Mouse (Mus musculus) spleen, postnatal 14 days (tissue): ENCODE measurements around the gene Arl14.
A peak's percentile ranks its signal among the peaks of the same experiment; 100 is the strongest.
"Not testable (repeated sequence)": the region's sequence is repeated elsewhere in the genome, so short reads cannot be mapped to it uniquely, and the experiment has no call there.

Source experiments
- DNase-seq, 2 experiments: peaks; one replicate each; pipeline ENCODE4 v3.0.0; 2021 to 2022; ENCODE audit warnings: low spot score in 2 of 2

The Arl14 gene

DNA sequence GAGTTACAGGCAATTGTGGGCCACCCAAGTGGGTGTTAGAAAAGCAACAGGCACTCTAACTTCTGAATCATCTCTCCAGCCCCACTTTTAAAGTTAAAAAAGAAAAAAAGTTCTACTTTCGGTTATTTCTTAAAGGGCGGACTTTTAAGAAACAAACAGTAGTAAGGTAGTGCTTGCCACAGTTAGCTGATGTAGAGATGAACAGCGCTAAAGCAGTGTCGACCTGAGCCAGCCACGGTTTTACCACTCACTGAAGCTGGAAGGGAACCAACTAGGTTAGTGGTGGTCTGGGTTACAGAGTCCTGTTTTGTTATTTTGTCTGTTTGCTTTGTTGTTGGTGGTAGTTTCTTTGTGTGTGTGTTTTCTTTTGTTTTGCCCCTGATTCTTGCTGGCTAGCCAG, 8.8 kb upstream of the Arl14 start:
- no peak for DNase-seq

DNA sequence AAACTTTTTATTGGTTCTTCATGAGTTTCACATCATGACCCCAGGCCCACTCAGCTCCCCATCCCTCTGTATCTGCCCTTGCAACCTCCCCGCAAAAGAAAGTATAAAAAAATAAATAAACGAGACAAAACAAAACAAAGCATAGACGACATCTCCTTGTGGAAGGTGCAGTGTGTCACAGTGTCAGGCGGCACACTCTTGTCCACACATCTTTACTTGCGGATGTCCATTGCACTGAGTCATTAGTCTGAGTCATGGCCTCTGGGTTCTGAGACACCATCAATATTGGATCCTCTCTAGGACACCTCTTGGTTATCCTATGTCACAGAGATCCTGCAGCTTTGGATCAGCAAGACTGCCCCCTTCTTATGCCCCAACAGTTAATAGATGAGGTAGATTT, 7.7 kb upstream of the Arl14 start:
- DNase-seq, result no peak

DNA sequence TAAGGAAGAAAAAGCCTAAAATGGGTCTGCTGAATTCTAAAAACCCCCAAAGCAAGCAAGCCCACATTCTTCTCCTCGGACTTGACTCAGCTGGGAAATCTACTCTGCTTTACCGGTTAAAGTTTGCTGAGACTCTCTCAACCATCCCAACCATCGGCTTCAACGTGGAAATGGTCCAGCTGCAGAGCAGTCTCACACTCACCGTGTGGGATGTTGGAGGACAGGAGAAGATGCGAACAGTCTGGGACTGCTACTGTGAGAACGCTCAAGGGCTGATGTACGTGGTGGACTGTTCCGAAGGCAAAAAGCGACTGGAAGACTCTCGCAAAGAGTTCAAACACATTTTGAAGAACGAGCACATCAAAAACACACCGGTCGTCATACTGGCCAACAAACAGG, 282 bp downstream of the Arl14 start:
- no peak for DNase-seq

DNA sequence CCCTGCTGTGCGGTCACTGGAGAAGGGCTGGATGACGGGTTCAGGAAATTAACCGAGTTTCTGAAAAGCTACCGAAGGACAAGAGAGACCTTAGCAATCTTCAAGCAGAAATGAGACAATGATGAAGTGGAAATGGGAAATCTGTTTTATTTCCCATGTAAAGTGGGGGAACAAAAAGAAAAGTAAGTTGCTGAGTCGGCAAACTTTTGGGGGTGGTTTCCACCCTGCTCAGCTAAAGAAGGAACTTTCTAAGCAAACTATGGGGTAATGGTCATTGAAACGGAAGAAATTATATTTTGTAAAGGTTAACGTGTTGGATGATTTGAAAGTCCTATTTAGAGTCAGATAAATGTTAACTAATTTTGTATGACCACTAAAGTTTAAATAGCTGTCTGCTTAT, 768 bp downstream of the Arl14 start:
- no peak for DNase-seq

DNA sequence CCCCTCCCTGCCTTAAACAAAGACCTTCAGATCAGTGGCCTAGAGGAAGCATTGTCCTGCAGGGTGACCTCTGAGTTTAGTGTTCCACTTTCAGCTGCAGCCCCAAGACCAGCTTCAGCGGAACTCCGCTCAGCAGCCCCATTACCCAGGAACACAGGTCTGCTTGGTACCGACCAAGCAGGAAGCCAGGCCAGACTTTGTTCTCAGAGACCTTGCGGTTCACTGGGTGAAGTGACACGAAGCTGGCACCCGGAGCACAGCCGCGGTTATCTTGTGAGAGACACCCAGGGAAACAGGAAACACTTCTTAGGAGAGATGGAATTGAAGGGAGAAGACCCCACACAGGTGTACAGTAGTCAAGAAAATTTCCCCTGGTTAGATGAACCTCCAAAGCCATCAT, 1.4 kb downstream of the Arl14 start:
- no peak for DNase-seq

DNA sequence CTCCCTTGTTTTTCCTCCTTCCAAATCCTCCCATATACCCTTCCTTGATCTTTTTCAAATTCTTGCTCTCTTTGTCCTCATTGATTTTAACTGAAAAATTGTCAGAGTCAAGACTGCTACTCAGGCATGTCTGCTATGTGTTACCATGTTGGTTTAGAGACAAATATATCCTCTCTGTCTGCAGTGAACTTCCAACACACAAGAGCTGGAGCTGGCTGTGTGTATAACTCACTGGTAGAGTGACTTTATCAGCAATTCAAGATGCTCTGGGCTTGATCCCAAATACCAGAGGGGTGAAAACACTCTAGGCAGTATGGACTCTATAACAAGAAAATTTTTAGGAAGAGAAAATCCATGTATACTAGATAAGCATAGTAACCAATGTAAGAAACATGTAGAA, 2.8 kb downstream of the Arl14 start:
- DNase-seq, result no peak

DNA sequence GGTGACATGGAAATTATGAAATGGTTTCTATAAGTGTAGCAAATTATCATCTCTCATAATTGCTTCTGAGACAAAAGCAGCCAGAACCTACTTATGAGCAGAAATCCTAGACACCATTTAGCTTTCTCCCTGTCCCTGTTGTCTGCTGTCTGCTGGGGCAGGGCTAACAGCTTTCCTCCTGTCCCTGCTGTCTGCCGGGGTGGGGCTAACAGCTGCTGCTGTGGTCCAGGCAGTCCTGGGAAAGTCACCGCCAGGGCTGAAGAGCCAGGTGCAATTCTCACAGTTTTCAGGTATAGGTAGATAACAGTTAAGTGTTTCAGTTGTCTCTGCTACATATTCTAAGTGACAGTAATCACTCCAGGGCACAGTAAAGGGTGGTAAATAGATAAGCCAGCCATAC, 4.3 kb downstream of the Arl14 start:
- DNase-seq, result no peak

DNA sequence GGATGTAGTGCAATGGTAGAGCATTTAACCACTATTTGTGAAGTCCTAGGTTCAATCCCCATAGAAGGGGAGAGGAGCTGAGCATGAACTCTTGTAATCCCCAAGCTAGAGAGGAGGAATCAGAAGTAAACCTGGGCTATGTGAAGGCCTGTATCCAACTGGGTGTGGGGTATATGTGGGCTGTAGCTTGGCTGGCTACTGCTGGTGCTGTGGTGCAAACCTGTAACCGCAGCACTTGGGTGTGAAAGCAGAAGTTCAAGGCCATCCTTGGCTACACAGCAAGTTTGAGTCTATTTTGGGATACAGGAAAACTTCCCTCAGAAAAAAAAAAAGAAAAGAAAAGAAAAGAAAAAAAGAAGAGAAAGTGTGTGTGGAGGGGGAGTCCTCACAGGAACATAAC, 5.8 kb downstream of the Arl14 start:
- DNase-seq, result no peak

DNA sequence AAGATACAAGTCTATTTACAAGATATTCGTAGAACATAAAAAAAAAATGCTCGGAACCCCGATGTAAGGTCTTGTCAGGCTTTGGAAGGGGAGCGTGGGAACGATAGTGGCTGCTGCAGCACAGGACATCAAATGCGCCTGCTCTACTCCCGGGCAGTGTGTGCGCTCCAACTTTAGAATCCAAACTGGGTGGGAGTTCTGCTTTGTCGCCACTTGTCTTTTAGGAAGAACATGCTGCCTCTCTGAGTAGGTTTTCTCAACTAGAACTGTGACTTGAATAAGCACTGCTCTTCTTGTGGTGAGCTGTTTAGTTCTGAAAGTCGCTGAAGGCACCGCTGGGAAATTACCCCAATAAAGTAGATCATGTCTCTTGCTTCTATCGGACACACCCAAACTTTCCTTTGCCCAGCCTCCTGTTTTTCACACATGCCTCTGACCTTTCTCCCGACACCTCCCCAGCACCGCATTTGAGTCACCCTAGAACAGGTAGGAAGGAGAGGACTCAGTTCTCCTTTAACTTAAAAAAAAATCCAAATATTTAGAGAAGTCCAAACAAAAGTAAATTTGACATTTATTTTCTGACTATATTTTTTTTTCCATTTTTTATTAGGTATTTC, 9.4 kb downstream of the Arl14 start:
- DNase-seq, result no peak

DNA sequence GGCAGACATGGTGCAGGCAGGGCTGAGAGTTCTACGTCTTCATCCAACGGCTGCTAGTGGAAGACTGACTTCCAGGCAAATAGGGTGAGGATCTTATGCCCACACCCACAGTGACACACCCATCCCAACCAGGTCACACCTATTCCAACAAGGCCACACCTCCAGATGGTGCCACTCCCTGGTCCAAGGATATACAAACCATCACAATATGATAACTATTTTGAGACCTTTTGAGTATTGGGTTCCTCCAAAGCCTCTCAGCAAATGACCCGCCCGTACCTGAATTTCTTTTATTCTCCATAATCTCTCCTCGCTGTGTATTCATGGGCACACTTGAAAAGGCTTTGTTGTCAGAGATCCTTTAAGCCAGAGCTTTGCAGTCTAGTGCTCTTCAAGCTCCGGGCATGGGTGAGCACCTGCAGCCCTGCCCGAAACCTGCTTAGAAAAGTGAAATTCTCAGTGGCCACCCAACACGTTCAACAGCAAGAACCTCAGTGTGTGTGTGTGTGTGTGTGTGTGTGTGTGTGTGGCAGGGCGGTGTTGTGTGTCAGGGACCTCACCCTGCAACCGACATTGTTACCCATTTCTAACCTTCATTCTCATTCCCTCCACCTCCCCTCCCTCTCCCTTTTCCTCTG, 11.5 kb downstream of the Arl14 start:
- DNase-seq, result not testable (repeated sequence)

DNA sequence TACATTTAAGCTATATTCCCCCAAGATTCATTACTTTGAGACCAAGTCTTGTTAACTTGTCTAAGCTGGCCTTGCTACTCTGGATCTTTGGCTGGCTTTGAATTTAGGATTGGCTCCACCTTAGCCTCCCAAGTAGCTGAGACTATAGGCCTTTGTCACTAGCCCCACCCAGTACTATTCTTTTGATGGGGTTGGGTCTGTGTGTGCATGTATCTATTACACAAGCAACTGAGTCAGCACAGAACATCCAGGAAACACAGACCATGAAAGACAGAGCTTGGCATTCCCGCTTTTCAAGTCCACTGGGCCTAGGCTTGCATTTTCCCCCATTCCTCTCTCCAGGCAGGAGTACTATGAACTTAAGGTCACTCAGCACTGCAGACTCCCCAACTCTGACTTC, 12.3 kb downstream of the Arl14 start:
- no peak for DNase-seq

DNA sequence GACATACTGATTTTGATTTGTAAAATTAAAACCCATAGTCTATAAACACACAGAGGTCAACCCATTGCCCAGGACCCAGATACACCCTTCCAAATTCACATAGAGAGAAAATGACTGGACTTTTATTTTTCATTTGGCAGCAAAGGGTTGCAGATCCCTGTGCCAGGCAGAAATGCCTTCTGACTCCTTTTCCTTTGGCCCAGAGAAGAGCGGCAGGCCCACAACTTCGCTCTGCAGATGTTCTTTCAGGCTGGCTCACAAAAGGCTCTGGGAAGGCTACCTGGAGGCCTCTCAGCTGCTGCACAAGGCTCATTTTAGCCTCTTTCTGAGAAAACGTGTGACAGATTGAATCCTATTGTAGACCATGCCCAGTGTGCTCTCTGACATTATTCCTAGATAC, 13.6 kb downstream of the Arl14 start:
- DNase-seq, result no peak

DNA sequence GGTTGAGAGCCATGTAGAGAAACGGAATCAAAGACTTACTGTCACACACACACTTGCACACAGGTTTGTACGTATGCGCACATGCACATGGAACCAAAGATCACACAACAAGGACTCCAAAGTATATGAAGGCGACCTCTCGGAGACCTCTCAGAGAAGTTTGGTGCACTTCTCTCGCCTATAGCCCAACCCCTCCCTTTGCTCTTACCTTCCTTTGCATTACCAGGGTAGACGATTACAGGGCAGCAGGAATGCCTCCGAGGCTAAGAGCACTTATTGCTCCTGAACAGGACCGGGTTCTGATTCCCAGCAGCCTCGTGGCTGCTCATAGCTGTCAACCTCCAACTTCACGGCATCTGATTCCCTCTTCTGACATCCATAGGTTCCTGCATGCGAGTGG, 14.3 kb downstream of the Arl14 start:
- DNase-seq, result no peak

DNA sequence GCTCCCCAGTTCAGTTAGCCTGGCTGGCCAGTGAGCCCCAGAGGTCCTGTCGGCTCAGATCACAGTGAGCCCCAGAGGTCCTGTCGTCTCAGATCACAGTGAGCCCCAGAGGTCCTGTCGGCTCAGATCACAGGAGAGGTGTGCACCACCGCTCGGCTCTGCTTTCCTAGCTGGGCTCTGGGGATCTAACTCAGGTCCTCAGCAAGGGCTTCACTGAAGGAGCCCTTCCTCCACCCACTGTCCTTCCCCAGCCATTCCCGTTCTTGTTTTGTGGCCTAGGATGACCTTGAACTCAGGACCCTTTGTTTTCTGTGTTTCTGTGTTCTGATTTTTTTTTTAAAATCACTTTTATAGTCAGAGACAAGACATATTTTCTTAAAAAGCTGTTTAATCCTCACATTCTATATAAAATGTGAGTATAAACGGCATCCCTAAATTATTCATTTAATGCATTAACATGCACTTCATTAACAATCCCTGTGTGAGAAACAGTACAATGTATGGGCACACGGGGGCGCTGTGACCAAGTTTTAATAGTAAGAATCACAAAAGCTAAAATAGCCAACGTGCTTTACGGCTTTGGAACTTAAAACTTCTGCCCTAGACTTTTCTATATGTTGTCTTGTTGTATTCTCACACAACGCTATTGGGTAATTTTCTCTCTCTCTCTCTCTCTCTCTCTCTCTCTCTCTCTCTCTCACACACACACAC, 16.1 kb downstream of the Arl14 start:
- peak in 1 of 2 experiments; percentile 54 for DNase-seq

DNA sequence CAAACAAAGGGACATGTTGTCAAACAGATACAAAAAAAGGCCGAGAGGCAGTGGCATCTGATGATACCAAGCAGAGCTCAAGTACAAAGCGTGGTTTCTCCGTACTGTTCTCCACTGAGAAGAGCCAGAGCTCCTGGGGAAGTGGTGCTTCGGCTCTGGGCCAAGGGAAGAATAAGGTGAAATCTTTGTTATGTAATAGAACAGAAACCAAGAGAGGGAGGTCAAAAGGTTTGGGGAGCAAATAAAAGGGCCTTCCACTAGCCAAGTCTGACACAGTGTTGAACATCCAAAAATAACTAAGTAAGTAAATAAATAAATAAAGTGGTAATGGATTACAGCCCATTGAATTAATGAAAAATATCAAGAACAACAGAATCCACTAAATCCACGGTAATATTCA, 17.0 kb downstream of the Arl14 start:
- no peak for DNase-seq

DNA sequence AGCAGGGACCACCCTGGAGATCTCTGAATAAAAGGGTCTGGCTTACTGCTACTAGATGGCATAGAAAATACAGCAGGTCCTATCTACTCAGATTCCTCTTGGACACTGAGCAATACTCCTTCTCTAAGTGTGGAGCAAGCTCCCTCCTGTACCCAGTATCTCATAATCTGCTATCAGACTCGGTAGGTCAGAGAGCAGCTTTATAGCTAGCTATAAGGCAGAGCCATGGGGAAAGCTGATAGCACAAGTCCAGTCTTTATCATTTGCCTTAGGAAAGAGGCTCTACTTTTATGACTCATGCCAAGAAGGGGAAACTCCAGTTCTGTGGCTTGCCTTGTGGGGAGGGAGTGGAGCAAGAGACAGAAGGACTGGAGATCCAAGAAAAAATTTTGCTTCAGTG, 18.8 kb downstream of the Arl14 start:
- no peak for DNase-seq

DNA sequence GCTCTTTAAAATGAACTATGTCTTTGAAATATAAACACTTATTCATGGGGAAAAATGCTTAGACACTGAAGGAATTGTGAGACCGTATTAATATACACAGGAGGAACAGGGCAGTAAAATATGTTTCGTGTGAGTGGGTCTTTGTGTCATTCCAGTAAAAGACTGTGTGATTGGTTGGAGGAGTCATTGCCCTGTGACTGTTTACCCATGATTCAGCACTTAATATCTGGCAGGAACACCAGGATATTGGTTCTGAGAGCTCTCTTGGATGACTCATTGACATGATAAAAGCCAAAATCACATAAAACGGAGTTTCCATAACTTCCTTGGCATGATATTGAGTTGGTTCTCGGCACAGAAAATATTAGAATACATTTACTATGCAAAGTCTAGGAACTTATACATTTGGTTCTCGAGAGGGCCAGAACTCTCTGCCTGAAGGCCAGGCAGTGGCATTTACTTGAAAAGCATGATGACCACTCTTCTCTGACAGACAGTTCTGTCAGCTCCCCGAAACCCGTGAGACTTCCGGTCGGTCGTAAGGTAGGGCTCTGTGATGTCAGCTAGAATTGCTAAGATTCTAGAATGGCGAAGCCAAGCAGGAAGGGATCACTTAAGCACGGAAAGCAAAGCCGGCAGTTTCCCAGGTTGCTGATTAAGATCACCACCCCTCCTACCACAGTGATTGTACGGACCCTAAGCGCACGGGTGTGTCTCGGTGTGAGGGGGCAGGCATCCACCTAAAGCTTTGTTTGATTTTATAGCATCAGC, 31.1 kb downstream of the Arl14 start:
- DNase-seq, result no peak

DNA sequence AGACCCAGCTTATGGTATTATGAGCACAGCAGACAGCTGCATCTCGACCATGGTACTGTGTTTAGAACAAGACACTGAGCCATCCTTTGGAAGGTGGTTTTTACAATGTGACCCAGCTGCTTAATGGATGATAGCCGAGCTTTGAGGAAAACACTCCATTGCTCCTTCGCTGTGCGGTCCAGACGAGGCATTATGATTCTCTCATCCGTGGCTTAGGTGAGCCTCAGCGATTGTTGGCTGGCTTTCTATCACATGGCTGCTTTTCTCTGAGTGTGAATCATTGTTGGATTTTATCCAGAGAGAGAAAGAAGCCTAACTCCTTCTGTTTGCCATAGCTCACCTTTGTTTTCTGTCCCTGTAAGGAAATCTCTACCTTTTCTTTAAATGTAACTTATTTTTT, 32.5 kb downstream of the Arl14 start:
- no peak for DNase-seq

DNA sequence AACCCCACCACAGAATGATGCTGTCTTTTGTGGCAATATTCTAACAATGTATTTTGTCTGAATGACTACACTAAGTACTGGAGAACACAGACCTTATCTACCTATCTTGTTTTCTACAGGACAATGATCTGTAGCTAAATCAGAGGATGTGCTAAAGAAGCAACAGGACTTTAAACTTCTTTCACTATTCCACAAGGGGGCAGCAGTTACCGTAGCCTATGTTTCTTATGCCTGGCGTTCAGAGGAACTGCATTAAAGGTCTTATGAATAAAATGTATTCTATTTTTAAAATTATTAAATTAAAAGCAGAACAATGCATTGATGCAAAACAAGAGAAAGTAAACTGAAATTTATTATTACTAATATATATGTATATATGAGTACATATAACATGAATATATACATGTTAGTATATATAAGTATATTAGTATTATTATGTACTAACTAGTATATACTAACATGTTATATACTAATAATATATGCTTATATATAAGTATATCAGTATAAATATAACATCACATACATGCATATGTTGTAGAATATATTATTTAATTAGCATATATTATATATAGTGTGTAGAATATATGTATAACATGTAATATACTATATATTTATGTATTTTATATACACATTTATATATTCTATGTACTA, 35.0 kb downstream of the Arl14 start:
- peak in 1 of 2 experiments; percentile 9 for DNase-seq

DNA sequence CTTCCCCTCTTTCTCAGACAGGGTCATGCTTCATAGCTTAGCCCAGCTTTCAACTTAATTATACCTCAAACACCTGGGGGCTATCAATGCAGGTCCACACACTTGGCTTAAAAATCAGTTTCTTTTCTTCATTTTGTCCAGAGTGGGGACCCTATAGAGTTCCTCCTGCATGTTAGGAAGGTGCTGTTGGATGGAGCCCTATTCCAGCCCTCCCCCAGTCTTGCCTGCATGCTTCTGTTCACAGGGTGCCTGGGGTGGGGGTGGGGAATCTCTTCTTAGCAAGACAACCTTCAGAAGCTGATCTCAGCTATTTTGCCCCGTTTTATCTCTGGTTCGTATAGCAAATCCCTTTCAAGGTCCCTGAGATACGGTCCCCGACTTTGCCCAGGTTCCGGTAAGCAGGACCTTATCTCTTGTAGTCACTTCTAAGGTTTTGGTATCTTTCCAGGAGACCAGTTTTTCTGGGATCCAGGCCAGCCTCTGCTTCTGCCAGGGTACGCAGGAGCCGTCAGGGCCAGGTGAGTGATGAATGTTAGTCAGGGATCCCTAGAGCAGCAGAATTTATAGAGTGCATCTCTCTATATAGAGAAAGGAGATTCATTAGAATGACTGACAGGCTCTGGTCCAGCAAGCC, 40.9 kb downstream of the Arl14 start:
- DNase-seq, result no peak

DNA sequence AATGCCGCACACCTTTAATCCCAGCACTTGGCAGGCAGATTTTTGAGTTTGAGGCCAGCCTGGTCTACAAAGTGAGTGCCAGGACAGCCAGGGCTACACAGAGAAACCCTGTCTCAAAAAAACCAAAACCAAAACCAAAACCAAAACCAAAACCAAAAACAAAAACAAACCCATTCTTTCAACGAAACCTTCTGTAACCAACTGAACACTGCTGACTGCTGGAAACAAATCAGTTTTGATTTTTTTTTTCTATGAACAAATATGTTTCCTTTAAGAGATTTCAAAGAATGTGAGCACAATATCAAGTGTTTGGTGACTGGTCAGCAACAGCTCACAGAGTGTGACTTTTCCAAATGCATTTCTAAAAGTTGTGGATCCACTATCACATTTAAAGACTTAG, 42.1 kb downstream of the Arl14 start:
- DNase-seq, result not testable (repeated sequence)

DNA sequence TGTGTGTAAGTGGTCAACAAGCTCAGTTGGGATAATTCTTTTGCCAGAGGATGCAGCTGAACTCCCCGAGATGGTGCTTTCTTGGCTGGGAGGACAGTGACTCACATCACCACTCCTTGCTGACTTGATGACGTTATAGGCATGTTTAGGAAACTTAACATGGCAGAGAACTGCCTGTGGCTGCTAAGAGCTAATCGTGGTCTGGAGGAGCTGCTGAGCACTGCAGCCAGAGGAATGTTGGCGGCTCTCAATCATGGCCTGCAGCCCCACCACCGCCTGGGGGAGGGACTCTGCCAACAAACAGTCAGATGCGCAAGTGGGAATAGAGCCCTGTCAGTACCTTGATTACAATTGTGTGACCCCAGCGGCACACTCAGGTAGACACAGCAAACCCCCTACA, 49.6 kb downstream of the Arl14 start:
- no peak for DNase-seq
